Mouse (Mus musculus): ENCODE results near the gene Vav3. TPM values are rescaled to one million over a fixed set of nuclear protein-coding genes. Genes with fewer than 3 reads are reported as not detected.

Gene Vav3
- polyA plus RNA-seq, 1 experiment = 4.5 TPM

DNA sequence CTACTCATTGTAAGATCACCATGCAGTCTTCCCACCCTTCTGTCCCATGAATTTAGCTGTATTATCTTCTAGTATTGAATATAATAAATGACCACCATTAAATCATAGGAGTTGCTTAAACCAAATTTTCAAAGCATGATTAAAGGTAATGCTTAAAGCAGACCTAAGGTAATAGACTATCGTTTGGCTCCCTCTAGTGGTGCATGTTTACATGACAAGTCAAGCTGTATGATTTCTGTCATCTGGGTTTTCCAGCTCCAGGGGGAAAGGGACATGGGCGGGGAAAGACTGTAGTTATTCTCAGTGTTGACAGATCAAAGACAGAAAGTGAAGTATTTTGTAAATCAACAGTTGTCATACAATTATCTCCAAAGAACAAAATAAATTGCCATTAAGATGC is 151.1 kb downstream of the Vav3 start:
- DNase-seq (ENCODE audit: extremely low spot score in 1 of 2, low spot score in 1 of 2) = peak; percentile 47 to 95

DNA sequence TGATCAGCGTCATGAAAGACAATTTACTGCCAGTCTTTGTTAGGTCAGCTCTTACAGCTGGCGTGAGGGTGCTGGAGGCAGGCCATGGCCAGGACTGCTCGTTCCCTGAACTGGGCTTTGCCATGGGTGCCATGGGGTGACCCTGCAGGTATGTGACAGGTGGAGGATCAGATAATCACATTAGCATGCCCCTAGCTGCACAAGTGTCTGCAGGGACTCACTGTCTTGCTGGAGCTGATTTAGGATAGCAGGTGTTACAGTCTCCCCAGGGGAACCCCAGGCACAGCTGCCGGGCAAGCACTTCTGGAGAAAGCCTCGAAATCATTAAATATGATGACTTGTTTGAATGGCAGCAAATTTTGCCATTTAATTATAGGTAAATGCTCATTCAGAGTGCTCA is 156.0 kb downstream of the Vav3 start:
- no peak for DNase-seq (ENCODE audit: extremely low spot score in 1 of 2, low spot score in 1 of 2)

DNA sequence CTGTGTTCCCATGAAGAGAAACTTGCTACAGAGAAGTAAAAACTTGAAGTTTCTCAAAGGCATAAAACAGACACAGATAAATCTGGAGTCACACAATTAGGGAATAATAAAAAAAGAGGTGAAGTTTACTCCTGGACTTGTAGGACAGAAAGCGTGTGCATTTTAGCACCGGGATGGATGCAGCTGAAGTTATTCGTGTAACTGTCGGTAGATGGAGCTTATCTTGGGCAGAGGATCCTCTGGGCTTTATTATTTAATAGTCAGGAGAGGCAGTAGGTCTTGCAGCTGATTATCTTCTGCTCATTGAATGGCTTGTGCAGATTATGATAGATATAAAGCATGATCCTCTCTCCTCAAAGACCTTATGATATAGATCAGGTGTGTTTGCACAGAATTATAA is 156.6 kb downstream of the Vav3 start:
- no peak for DNase-seq (ENCODE audit: extremely low spot score in 1 of 2, low spot score in 1 of 2)

DNA sequence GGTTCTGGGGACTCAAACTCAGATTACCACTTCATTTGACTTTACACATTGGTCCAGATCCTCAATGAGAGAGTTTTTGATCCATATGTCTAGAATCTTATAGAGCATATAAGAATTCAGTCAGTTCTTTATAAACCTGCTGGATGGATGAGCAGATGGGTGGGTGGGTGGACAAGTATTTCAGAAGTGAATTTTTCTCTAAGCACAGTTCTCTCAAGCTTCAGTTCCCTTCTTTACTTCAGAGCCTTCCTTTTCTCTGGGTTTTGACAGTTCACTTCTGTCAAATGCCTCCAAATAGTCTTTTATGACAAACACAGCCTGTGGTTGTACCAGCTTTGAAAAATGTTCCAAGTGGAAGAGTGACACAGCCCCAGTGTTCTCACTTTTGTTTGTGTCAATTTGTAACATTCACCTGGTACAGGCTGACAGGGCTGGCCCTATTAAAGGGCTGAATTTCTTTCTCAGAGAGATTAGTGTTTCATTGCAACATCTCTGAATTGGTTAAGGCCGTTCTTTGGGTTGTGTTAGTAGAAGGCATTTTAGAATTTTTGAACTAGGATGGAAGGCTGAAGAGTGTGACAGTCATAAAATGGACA is 159.5 kb downstream of the Vav3 start:
- DNase-seq (ENCODE audit: extremely low spot score in 1 of 2, low spot score in 1 of 2) = peak; percentile 11 to 53

DNA sequence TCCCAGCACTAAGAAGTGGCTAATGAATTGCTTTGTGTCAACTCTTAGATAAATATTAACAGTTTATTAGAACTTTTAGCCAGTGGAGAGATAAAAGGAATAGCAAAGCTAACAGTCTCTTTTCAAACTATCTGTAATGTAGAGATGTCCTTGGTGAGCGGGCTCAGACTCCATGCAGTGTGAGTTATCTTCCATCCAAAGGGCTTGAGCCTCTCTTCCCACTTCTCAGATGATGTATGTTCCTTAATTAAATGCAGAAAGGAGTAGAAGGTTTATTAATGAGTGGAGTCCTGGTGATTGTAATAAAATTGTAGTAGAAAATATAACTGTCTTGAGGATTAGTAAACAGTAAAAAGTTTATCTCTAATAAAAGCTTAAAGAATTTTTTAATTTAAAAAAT is 169.3 kb downstream of the Vav3 start:
- DNase-seq (ENCODE audit: extremely low spot score in 1 of 2, low spot score in 1 of 2) = no peak

DNA sequence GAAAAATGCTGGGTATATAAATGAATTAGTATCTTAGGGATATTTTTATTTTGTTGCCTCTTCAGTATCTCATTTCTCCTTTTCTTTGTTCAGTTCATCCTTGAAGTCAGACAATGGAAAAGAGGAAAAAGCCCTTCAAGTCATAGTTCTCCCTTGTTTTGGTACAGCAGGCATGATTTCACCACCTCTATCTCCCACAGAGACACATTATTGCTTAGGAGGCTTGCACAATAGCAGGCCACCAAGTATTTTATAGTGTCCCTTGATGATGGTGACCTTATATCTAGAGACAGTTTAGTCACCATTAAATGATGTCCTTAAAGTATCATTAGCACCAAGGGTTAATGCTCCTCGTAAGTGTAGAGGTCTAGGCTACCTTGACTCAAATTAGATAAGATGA is 171.4 kb downstream of the Vav3 start:
- no peak for DNase-seq (ENCODE audit: extremely low spot score in 1 of 2, low spot score in 1 of 2)

DNA sequence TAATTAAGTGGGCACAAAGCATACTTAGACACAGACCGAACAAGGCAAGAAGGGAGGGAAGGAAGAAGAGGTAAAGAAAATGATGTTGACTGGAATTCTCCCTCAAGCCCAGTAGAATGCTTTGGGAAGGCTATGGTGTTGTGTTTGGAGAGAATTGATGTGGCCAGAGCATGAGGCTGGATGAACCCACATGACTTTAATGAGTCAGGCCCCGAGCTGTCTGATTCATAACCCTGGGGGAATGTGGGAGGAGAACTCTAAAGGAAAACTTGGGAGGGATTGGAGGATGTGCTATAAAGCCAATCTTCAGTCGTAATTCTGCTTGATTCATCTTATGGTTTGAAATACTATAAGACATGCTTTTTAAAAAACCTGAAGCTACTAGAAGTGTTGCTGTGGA is 175.0 kb downstream of the Vav3 start:
- DNase-seq (ENCODE audit: extremely low spot score in 1 of 2, low spot score in 1 of 2) = no peak

DNA sequence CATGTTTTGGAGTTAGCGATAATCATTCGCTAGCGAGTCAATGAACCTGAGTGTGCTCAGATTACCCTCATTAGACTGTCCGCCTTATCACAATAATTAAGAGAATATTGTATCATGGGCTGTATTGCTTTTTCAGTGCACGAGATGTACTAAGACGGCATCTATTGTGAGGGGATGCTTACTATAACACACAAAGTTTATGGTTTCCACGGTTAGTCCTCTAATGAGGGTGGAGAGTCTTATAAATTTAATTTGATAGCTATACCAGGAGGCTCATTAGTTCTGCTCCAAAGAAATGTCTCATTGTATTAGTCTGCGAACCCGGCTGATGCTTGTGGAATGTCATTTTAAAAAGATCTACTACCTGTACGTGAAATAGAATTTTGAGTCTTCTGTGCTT is 175.9 kb downstream of the Vav3 start:
- DNase-seq (ENCODE audit: extremely low spot score in 1 of 2, low spot score in 1 of 2) = no peak

DNA sequence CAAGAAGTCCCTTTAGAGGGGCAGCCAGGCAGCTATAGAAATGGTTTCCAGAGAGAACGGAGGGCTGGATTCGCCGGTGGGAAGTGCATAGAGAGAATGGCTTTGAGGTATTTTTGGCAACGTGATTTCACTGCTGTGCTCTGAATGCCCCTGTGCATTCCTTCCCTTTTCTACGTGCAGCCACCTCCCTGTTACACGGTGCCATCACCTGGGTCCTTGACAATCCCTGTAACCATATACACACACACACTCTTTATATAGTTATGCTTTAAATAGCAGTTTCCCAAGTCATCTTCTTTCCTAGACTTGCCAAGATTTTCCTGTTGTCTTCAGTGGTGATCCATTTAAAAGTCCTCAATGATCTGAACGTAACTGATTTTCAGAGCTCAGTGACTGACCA is 181.7 kb downstream of the Vav3 start:
- no peak for DNase-seq (ENCODE audit: extremely low spot score in 1 of 2, low spot score in 1 of 2)

DNA sequence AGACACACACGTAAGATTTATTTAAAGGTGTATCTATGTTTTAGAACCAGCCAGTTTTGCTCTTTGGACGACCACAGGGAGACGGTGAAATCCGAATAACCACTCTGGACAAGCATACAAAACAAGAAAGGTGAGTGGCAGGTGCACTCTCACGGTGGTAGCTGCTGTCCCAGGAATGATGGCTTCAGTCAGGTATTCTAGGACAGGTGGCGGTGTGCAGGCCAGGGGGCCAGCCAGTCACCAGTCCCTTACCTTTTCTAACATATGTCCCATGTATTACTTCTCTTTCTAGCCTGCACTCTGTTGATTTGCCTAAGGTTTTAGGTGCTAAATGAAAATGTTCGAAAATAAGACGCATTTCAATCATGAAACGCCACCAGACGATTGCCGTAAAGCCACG is 185.4 kb downstream of the Vav3 start:
- no peak for DNase-seq (ENCODE audit: extremely low spot score in 1 of 2, low spot score in 1 of 2)

DNA sequence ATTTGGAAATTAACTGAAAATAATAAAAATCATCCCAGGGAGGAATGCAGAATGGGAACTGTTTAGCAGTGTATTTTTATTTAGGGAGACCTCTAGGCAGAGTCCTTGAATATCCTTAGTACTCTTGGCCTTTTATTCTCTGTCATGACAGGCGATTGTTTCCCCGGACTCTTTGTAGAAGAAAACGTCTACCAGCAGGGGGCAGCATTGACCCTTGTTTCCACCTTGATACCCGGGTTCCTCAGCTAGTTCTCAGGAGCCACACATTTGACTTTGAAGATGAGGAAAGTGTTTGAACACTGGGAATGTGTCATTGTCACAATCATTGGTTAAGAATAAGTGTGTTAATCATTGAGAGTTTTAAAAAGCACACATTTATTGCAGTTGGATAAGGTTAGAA is 185.8 kb downstream of the Vav3 start:
- DNase-seq (ENCODE audit: extremely low spot score in 1 of 2, low spot score in 1 of 2) = peak; percentile 60 to 96

DNA sequence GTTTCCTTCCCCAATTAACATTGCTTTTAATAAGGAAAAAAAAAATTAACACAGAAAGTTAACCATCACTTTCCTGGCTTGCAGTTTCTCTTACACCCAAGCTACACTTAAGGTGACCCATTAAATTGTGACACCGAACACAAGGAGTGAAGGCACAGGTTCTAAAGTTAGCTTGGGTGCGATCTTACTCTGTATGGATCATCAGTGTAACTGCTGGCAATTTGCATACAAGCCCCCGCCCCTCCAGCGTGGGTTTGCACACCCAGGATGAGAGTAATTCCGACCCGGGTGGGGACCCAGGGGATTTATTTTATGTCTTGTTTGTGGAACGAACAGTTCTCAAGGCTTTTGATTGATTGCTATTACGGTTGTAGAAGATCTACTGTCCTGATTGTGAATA is 186.2 kb downstream of the Vav3 start:
- DNase-seq (ENCODE audit: extremely low spot score in 1 of 2, low spot score in 1 of 2) = no peak

DNA sequence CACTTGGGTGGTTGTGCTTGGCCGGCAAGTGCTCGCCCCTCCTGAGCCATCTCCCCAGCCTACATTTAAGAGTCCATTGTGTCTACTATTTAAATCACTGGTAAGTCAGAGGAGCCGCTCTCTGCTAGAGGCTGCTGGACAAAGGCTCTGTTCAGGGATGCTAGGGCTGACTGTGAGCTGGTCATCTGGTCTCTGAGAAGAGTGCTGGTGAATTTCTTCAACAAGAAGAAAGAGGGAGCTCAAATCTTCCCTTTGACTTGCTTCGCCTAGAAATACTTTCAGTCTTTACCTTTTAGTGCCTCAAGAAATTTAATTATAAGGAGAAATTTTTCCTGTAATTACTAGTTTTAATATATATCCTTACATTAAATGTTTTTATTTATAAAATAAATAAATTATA is 188.2 kb downstream of the Vav3 start:
- peak in 1 of 2 experiments; percentile 16 for DNase-seq (ENCODE audit: extremely low spot score in 1 of 2, low spot score in 1 of 2)

DNA sequence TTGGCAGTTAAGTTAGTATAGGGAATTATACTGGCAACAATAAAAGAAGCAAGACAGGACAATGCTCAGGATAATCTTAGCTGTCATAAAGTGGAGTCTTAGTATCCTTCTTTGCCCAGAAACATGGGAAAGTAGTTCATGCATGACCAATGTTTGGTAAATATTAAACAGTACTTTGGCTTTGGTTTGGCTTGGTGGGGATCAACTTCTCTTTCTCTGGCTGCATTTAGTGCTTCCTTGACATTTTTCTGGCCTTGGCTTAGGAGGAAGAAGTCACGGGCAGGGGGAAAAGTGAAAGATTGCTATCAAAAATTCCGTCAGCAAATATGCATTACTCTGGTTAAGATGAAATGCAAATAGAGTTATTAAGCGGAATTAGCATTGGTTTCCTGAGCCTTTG is 197.2 kb downstream of the Vav3 start:
- DNase-seq (ENCODE audit: extremely low spot score in 1 of 2, low spot score in 1 of 2) = no peak

DNA sequence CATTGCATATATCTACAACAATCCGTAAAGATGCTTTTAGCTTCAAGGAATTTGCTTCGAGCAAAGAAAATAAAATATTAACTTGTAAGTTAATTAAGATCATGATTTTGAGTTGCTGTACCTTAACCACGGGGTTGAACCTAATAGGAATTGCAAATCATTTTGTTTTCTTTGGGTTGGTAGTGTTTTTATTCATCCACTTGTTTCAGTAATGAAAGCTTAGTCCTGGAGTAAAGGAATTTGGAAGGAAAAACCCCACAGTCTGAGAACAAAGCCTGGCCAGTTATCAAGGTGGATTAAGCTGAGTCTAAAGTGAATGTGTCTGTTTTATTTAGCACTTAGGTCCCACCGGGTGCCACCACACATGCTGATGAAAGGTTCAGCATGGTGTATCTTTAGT is 199.6 kb downstream of the Vav3 start:
- DNase-seq (ENCODE audit: extremely low spot score in 1 of 2, low spot score in 1 of 2) = no peak

DNA sequence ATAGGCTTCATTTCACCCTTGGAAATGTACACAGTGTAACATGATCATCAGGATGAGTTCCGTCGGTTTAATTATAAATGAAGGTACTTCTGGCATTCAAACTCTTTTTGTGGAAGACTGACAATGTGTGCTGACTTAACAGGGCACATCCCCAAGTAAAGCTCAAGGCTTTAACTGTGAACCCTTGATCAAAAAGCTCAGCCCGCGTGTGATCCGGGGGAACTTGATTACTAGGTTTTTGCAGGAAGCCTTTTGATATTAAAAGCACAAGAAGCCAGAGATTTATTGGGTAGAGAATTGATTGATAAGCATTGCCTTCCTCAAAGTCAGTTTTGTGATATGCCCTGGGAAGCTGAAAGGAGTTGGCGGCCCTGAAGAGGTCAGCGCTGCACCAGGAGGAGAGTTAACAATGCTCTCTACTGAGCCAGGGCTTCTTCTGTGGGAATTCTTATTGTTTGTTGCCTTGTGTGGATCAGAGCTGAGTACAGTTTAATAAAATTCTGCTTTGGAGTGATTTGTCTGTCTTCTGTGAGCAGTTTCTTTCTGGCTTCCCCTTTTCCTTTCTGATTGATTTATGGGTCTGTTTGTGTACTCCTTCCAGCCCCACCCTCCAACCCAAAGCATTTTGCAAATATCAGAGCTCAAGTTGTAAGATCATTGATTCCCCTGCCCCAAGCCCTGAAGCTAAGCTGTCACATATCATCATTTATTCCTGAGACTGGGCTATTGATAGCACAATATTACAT is 204.2 kb downstream of the Vav3 start:
- no peak for DNase-seq (ENCODE audit: extremely low spot score in 1 of 2, low spot score in 1 of 2)

DNA sequence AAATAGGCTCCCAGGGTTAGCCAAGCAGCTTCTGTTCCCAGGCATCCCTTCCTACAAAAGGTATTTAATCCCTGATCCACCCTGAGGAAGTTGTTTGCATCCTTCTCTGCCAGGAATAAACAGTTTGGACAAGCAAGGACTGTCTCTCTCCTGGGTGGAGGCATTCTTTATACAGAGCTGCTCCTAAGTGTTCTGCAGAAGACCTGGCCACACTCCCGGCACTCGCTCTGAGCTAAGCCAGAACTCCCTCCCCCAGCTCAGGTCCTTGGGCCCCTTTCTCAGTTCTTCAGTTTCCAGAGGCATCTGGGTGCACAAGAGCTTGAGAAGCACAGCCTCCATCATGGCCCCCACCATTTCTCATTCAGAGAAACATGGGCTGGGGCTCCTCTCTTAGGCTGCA is 216.9 kb downstream of the Vav3 start:
- DNase-seq (ENCODE audit: extremely low spot score in 1 of 2, low spot score in 1 of 2) = no peak

DNA sequence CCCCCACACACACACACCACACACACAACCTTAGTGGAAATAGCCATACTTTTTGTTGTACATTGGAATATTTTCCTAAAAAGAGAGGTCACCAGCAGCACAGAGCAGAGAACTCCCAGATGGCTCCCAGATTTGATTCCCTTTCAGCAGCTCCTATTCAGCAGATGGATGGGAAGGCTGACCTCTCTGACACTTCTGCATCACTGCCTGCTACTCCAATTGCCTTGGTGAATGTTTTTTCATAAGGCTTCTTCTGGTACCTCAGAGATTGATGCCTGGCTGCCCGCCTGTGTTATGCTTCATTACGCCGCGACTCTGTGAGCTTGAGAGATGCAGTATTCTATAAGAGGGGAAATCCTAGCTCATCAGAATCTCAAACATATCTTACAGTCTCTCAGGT is 220.8 kb downstream of the Vav3 start:
- no peak for DNase-seq (ENCODE audit: extremely low spot score in 1 of 2, low spot score in 1 of 2)

DNA sequence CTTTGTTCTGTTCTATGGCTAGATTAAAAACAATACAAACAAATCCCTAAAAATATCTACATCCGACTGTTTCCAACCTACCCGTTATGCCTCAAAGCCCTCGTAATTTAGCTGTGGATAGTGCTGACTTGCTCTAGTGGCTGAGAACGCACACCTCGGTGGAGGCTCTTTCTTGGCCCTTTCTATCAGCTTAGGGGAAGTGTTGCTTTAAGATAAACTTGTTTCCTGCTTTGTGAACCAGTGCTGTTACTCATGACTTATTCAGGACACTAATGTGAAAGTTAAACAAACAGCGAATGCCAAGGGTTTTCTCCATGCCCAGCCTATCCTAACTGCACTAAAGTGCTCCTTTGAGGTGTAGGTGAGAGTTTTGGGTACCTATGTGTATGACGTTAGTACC is 221.3 kb downstream of the Vav3 start:
- no peak for DNase-seq (ENCODE audit: extremely low spot score in 1 of 2, low spot score in 1 of 2)

DNA sequence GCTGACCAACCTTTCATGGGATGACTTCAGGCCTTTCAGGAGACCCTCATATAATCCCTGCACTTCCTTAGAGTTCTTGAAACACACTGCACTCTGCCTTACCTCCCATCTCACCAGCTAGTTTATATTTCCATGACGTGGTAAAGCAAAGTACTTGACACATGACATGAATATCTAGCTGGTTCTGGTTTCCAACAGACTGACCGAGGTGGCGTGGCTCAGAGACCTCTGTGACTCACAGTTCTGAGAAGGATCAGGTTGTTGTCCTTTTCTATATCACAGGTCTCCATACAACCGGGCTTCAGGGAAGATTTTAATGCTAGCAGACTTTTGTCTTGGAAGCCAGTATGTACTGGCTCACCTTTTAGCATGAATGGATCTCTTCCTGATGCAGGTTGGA is 221.8 kb downstream of the Vav3 start:
- no peak for DNase-seq (ENCODE audit: extremely low spot score in 1 of 2, low spot score in 1 of 2)

DNA sequence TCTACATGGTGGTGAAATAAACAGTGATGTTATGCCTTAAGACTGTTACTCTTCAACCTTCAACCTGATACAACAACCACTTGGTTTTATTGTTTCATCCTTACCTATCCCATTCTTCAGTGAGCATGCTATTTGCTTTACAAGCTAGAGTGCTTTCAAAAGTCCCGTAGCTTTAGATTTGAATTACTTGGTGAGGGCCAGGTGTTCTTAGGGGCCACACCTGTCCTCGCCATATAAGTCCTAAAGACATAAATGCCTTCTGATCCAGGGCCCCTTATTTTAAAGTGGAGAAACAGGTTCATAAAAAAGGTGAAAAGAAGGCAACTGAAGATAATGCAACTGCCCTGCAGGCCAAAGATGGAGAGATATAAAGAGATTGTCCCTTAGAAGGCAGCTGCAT is 224.0 kb downstream of the Vav3 start:
- no peak for DNase-seq (ENCODE audit: extremely low spot score in 1 of 2, low spot score in 1 of 2)

DNA sequence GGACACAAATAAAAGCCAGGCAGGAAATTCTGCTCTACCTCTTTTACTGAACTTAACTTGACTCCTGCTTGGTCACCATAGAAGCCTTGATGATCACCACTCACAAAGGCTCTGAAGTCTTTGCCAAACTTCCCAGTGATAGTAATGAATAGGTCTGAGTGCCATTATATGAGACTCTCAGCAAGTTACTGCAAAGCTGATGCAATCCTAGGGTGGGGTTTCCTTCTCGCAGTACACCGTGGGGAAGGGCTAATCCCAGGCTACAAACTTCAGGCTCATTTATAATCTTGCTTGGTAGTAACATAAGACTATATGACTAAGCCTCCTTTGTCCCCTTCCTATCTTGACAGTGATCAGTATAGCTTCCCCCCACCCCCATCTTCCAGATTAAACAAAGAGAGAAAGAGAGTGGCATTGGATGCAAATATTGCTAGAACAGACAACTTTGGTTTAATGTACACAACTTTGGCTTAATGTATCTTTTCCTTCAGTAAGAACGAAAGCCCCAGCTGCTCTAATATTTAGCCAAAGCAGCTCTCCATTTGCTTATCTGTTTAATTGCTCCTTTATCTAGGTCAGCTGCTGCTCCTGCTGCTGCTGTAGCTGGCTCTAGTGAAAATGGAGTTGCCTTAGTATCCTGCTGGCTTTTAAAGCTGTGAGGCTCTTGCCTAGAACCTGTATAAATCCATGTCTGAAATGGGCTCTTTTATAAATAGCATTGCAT is 228.3 kb downstream of the Vav3 start:
- DNase-seq (ENCODE audit: extremely low spot score in 1 of 2, low spot score in 1 of 2) = no peak

All from frontal cortex, adult 2 months (tissue).